Mouse (Mus musculus) liver, postnatal 0 days (tissue): ENCODE data around the gene Sf1.

Source experiments
- CTCF ChIP-seq: sonication (generic); IDR thresholded peaks from 2 replicates; pipeline ENCODE4 v1.5.1; 2016; ENCODE audit warnings: antibody characterized with exemption, low read depth
- EP300 ChIP-seq: IDR thresholded peaks from 2 replicates; pipeline ENCODE4 v1.6.1; 2016; ENCODE audit warnings: antibody characterized with exemption, low read depth, mild to moderate bottlenecking

DNA sequence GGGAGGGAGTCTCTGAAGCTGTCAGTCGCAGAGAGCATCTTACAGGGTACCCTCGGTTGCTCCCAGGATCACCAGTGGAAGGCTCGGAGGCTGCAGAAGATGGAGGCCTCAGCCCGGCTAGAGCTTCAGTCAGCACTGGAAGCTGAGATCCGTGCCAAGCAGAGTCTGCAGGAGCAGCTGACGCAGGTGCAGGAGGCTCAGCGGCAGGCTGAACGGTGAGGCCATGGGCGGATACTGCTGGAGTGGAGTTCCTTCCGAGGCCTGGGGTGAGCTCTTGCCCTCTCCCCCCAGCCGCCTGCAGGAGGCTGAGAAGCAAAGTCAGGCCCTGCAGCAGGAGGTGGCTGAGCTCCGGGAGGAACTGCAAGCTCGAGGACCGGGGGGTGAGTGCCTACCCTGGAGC is 47.9 kb upstream of the Sf1 start:
- TF ChIP-seq CTCF = no peak
- no peak for TF ChIP-seq EP300
